In genomic region chr13:114838535-114838990, GRCm38 (mm10) we compare ENCODE assay signal across 8 mouse cellular contexts. TPM values are rescaled to one million over a fixed set of nuclear protein-coding genes. Genes with fewer than 3 reads are reported as not detected.
DNase-seq lines count a peak whose midpoint lies in the region; ATAC-seq and TF ChIP-seq lines count a peak whose summit lies in the region.

No protein-coding gene starts in this region.

- no peak overlapping the region for H3K4me2 ChIP-seq in liver, embryonic 11.5 days
- no peak overlapping the region for H3K4me2 ChIP-seq in forebrain, embryonic 15.5 days (replicated peaks)

- H3K36me3 ChIP-seq in liver, embryonic 11.5 days (ENCODE audit: control insufficient read depth, insufficient read depth, low read length) = no peaks in the 10 kb centered on the region
- H3K36me3 ChIP-seq in forebrain, embryonic 15.5 days = no peaks in the 10 kb centered on the region
- peaks cover 20% of the 10 kb centered on the region for H3K36me3 ChIP-seq in liver, adult 2 months (ENCODE audit: control insufficient read depth, insufficient read depth, low read length)

- TF ChIP-seq POLR2A in liver, adult 2 months (IDR thresholded peaks at IDR 0.05; ENCODE audit: extremely low read depth, insufficient read depth, low read length) = no peak

- no peak for TF ChIP-seq CTCF in liver, adult 2 months (IDR thresholded peaks at IDR 0.05; ENCODE audit: low read depth, low read length)

- intact Hi-C loops in heart, postnatal 10 days (cut with DNase I) = loop anchor here (10.0 kb wide), 4 partner anchors 96 to 1876 kb away; partner anchors contain the start of genes Gm49395, Itga1 and Itga2

- H3K4me3 ChIP-seq in liver, embryonic 11.5 days (ENCODE audit: low read depth, low read length) = no peak overlapping the region
- no peak overlapping the region for H3K4me3 ChIP-seq in forebrain, embryonic 15.5 days
- H3K4me3 ChIP-seq in liver, adult 2 months (ENCODE audit: insufficient read depth, low read depth, low read length) = no peak overlapping the region

- H3K79me2 ChIP-seq in liver, adult 2 months (ENCODE audit: control insufficient read depth, insufficient read depth, low read length) = no peaks in the 10 kb centered on the region

- 81% methylated on average over 5 of the region's 5 CpGs for WGBS in liver, embryonic 11.5 days
- WGBS in forebrain, embryonic 15.5 days = 15% methylated on average over 5 of the region's 5 CpGs
- WGBS in liver, adult 2 months = 9% methylated on average over 5 of the region's 5 CpGs

- no peak for ATAC-seq in liver, embryonic 11.5 days (replicated peaks; ENCODE audit: low FRiP score)
- peak; percentile 90 for ATAC-seq in forebrain, embryonic 15.5 days (replicated peaks)
- ATAC-seq in megakaryocyte, adult 5-6 weeks (ENCODE audit: poor library complexity, severe bottlenecking) = no peak

- no peak overlapping the region for H3K27ac ChIP-seq in liver, embryonic 11.5 days (ENCODE audit: low read depth, low read length)
- H3K27ac ChIP-seq in forebrain, embryonic 15.5 days (replicated peaks) = peak overlapping the region; percentile 65
- no peak overlapping the region for H3K27ac ChIP-seq in liver, adult 2 months (replicated peaks; ENCODE audit: insufficient read depth, low read depth, low read length)

- DNase-seq in liver = peak; percentile 58
- no peak for DNase-seq in liver, embryonic 11.5 days (ENCODE audit: low spot score)
- peak; percentile 73 to 75 for DNase-seq in heart, postnatal 10 days
- DNase-seq in kidney, postnatal 25 days = peak; percentile 86 to 92
- peak; percentile 86 for DNase-seq in liver, adult 2 months (ENCODE audit: extremely low read depth, low read depth, low spot score)
- DNase-seq in ovary, postnatal 36 days (ENCODE audit: low spot score) = peak; percentile 70

- H3K9ac ChIP-seq in liver, embryonic 11.5 days (ENCODE audit: low read depth, low read length) = no peak overlapping the region
- no peak overlapping the region for H3K9ac ChIP-seq in forebrain, embryonic 15.5 days (replicated peaks)
- no peak overlapping the region for H3K9ac ChIP-seq in liver, adult 2 months (ENCODE audit: low read depth, low read length)

- no peaks in the 10 kb centered on the region for H3K27me3 ChIP-seq in liver, embryonic 11.5 days (replicated peaks; ENCODE audit: control insufficient read depth, insufficient read depth, low read length)
- no peaks in the 10 kb centered on the region for H3K27me3 ChIP-seq in forebrain, embryonic 15.5 days
- no peaks in the 10 kb centered on the region for H3K27me3 ChIP-seq in liver, adult 2 months (ENCODE audit: control insufficient read depth, insufficient read depth, low read length)

- no peaks in the 10 kb centered on the region for H3K4me1 ChIP-seq in liver, embryonic 11.5 days (replicated peaks; ENCODE audit: control insufficient read depth, insufficient read depth, low read length)
- H3K4me1 ChIP-seq in forebrain, embryonic 15.5 days = peaks cover 22% of the 10 kb centered on the region
- H3K4me1 ChIP-seq in liver, adult 2 months (ENCODE audit: control insufficient read depth, insufficient read depth, low read length) = peaks cover 5% of the 10 kb centered on the region

- no peaks in the 10 kb centered on the region for H3K9me3 ChIP-seq in liver, embryonic 11.5 days (ENCODE audit: control insufficient read depth, low read length)
- H3K9me3 ChIP-seq in forebrain, embryonic 15.5 days = no peaks in the 10 kb centered on the region

RNA-seq across cellular contexts. Expression of gene Mocs2, which starts 20.5 kb away (rescaled TPM):
- 58.3 and 61.4 TPM in 2 replicates for polyA plus RNA-seq in liver, embryonic 11.5 days (2014; fragmentation: Nextera tagmentation; extraction: Ambion mirVana)
- 103 and 110 TPM in 2 replicates for polyA plus RNA-seq in forebrain, embryonic 15.5 days (2015; fragmentation: Nextera tagmentation; extraction: Ambion mirVana)
- 10 to 100 TPM; 67.5 to 72.7 TPM for total RNA-seq in heart, postnatal 10 days (2021)
- 114 and 136 TPM in 2 replicates for total RNA-seq in liver, adult 2 months (2014; rRNA removed)
- 45.1 and 52.6 TPM in 2 replicates for polyA plus RNA-seq in liver, adult 2 months (2012; rRNA removed)
- 33.2 and 37.4 TPM in 2 replicates for total RNA-seq in megakaryocyte, adult 5-6 weeks (2015)
- total RNA-seq in megakaryocyte, adult 5-6 weeks (2017) = 33.5 and 43.9 TPM in 2 replicates
